Mouse (Mus musculus) cerebellum, adult 9-10 months (tissue): ENCODE results near the gene Sf3b2.

Experiments used
- DNase-seq: peaks from one replicate; pipeline ENCODE4 v3.0.0; 2022

Gene Sf3b2

DNA sequence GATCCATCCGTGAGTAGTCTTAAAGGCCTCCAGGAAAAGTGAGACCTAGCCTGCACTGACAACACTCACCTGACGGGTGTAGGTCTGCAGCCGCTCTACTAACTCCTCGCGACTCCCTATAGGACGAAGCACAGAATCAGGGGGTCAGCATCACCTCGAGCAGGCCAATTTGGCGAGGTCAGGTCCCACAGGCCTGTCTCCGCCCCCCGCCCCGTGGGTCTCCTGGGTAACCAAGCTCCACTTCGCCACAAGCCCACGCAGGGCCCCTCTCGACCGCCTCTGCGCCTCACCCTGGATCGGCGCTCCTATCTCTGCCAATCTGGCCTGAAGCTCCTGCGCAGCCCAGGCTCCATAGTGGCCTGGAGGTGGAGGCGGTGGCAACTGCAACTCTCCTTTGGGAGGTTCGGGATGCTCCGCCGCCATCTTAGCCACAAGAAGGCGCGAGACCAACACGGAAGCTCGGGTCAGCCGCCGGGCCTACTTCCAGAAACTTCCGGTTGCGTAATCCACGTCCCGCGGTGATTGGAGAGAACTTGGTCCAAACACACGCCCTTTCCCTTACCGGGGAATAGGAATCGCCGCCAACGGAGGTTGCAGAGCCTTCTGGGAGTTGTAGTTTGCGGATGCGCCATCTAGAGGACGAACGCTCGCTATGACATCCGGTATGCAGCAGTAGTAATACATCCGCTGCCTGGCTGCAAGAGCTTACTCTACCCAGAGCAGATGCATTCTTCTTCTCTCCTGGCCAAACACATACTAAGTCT is at the start of gene Sf3b2:
Gene Sf3b2 (minus strand): TSS at position 484 of the 764 bp plus-strand sequence.
- DNase-seq = peak; percentile 99

DNA sequence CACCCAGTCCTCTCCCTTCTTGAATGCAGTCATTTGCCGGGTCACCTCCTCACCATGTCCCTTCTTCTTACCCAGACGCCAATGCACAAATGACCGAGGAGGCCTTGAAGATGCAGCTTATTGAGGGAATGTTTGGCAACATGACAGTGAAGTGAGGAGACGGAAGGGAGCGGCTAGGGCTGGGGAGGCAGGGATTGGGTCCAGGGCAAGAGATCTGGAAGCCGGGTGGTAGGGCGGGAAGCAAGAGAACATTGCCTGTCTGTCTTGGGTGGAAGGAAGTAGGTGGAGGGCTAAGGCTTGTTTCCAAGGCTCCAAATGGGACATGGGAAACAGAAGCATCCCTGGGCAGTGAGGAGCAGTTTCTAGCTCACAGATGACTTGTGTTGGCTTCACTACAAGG is 46.1 kb upstream of the Sf3b2 start:
- no peak for DNase-seq

DNA sequence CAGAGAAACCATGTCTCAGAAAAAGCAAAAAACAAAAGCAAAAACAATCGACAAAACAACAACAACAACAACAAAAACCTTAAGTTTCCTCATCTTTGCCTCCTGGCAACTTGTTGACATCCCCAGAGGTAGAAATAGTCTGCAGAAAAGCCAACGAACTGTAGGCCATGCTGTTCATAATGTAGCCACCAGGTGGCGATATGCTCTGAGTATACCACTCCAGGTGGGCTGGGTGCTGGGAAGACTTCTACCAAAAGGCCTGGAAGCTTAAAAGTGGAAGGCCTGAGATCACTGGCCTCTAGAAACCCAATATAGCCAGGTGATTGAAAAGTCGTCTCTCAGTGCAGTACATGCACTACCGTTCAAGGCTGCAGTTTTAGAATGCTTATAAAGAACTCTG is 42.7 kb upstream of the Sf3b2 start:
- peak; percentile 85 for DNase-seq

DNA sequence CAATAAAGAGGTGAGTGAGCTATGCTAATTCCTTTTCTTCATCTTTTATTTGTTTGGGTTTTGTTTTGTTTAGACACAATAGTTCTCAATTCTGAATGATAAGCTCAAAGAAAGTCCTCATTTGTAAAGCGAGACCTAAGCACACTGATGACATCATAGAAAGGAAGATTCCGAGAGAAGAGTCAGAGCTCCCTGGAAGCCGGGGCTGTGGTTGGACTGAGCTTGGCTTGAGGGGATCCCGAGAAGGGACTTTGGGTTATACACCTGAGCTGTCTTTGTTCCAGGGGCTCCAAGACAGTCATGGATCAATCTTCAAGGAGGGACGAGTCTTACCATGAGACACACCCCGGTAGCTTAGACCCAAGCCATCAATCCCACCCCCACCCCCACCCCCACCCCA is 40.2 kb upstream of the Sf3b2 start, which contains the start of gene Catsper1:
Gene Catsper1 (plus strand): TSS at position 301 of the 400 bp plus-strand sequence.
- no peak for DNase-seq

DNA sequence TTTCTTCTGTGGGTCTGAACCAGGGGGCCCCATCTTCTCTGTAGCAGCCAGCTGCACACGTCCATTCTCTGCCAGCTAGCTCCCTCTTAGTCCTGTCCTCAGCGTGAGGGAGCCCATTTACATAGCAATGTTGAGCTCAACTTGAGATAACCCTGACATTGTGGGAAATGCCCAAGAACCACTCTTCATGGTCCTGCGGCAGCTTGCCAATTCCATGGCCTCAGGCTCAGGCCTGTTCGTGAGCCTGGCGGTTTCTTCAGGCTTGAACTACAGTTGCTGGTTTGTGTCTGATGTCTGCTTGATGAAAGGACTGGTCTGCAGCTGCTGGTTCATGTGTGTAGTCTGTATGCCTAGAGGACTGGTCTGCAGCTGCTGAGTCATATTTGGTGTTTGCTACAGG is 39.5 kb upstream of the Sf3b2 start:
- DNase-seq = no peak

DNA sequence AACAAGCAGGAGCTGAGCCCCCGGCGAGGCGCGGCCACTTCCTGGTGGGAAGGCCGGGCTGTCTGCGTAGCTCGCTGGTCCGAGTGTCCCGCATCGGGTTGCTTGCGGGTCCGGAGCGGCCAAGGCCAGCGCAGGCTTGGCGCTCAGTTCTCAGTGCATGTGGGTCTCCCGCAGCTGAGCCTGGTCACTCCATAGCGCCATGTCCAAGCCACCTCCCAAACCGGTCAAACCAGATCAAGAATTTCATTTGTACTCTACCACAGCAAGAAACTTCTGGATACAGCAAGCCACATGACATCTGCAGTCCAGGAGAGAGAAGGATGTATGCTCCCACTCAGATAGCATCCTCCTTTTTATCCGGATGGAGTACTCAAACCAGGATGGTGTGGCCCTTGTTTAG is 32.7 kb upstream of the Sf3b2 start:
- DNase-seq = no peak

- no peak for DNase-seq
Measured at GRCm38 (mm10) chr19:5323801-5324200, 28.5 kb upstream of the Sf3b2 start.

- DNase-seq = no peak
Measured at GRCm38 (mm10) chr19:5313189-5313588, 17.9 kb upstream of the Sf3b2 start.

DNA sequence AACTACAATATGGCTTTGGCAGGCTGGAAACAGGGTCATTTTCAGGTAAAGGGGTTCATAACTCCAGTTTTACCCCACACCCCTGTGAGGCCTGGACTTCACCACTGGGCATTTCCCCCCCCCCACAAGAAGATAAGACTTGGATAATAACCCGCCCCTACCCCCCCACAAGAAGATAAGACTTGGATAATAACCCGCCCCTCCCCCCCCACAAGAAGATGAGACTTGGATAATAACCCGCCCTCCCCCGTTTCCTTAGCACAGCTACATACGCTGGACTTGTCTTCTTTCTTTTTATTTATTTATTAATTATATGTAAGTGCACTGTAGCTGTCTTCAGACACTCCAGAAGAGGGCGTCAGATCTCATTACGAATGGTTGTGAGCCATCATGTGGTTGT is 13.8 kb upstream of the Sf3b2 start:
- DNase-seq = no peak

- DNase-seq = no peak
Measured at GRCm38 (mm10) chr19:5306968-5307734, 11.9 kb upstream of the Sf3b2 start.

- no peak for DNase-seq
Measured at GRCm38 (mm10) chr19:5306279-5306678, 11.0 kb upstream of the Sf3b2 start.

- DNase-seq = no peak
Measured at GRCm38 (mm10) chr19:5302455-5302854, 7.2 kb upstream of the Sf3b2 start.

DNA sequence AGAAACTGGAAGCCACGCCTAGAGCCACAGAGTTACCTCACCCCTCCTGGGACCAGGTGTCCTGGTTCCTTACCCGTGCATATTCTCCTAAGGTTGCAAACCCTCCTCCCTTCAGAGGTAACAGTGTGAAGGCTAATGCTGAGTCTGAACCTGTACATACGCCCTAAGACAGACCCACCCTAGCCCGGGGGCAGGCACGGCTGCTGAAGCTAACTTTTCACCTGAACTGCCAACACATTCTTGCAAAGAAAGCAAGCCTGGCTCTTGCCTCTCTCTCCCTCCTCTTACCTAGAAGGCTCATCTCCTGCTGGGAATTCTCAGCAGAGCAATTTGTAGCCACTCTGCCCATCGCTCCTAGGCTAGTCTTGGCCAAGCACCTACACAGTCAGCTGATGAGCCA is 5.3 kb upstream of the Sf3b2 start:
- no peak for DNase-seq

GRCm38 (mm10) chr19:5297903-5298800 is 2.9 kb upstream of the Sf3b2 start, which contains the start of gene Gal3st3:
Gal3st3 (plus strand) TSS chr19:5298331.
- DNase-seq = peak; percentile 61

- no peak for DNase-seq
Measured at GRCm38 (mm10) chr19:5296630-5297029, 1.4 kb upstream of the Sf3b2 start.

DNA sequence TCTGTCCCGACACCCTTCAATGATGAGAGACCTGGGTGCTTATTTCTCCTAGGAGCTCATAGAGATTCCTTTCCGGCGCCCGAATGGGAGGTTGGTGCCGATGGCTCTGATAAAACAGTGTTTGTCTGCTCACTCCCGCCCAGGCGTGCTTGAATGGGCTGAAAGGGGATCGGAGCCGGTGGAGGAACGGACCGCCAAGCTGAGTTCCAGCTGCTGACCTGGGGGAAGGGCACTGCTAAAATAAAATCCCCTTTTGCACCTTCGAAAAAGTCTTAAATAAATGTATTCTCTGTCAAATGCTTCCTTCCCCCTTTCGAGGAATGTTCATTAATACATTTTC is 451 bp upstream of the Sf3b2 start:
- no peak for DNase-seq

DNA sequence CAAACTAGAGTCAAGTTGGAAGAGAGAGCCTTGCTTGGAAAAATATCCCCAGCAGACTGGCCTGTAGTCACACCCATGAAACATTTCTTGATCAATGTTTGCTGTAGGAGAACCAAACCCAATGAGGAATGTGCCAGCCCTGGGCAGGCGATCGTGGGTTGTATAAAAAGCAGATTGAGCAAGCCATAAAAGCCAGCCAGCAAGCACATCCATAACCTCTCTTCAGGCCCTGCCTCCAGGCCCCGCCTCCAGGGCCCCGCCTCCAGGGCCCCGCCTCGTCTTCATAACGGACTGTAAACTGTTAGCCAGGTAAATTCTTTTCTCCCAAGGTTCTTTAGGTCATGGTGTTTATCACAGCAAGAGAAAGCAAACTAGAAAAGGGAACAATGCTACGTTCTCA is 16.9 kb downstream of the Sf3b2 start:
- DNase-seq = no peak

GRCm38 (mm10) chr19:5277140-5277539 is 18.1 kb downstream of the Sf3b2 start:
- no peak for DNase-seq

GRCm38 (mm10) chr19:5276531-5276930 is 18.7 kb downstream of the Sf3b2 start:
- no peak for DNase-seq

DNA sequence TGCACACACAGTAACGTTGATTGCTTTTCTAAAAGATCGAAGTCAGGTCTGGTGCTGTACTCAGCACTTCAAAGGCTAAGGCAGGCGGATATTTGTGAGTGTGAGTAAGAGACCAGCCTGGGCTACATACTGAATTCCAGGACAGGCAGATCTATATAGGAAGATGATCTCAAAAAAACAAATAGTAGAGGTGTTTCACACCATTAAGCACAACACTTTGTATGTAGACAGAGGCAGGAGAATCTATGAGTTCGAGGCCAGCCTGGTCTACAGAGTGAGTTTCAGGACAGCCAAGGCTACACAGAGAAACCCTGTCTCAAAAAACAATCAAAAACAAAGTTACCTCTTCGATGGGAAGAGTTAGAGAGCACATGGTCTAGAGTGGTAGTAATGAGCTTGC is 19.5 kb downstream of the Sf3b2 start:
- no peak for DNase-seq

DNA sequence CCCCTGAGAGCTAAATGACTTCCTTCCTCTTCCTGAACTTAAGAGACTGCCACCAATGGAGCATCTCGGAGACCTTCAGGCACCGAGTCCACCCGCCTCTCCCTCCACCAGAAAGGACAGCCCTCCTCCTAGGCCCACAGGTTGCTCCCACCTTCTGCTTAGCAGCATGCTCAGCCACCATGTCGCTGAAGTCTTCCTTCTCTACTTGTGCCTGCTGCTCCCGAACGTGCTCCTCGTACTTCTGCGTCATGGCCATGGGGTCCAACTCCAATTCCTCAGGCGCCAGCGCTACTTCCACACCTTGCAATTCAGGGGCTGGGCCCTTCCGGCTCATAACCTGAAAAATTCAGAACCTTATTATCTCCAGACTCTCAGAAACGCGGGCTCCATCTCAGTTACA is 20.6 kb downstream of the Sf3b2 start:
- no peak for DNase-seq

DNA sequence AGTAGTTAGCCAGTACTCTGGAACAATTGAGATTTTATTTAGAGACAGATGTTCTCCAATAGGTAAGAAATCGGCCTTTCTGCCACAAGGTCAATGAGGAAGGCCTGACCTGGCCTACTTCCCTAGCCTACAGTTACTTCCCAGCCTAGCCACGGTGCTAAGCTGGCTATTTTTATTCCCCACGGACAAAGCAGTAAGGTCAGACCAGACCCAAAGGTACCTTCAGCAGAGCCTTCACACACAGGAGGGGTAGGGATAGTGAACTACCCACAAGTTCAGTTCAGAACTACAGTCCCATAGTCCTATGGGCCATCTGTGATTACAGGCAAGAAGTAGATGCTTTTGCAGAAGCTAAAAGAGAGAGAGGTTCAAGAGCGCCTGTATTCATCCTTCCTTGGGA is 21.3 kb downstream of the Sf3b2 start:
- no peak for DNase-seq
